Mouse (Mus musculus) urinary bladder, adult 2 months (tissue): Measurements from ENCODE around the gene Gm49321. TPM values are rescaled to one million over a fixed set of nuclear protein-coding genes. Genes with fewer than 3 reads are reported as not detected.

Experiments used
- DNase-seq: peaks from one replicate; pipeline ENCODE4 v3.0.0; 2022; ENCODE audit warnings: low spot score
- polyA plus RNA-seq: library from polyadenylated mRNA; depleted of rRNA; stranded (reverse); fragments of >200 nt; gene quantifications from 2 replicates; pipeline ENCODE4 v1.2.3, GENCODE M21; 2012; rRNA removed

The Gm49321 gene
- polyA plus RNA-seq, result not detected in 2 replicates

- no peak for DNase-seq
Measured at GRCm38 (mm10) chr12:73937353-73937752, at the start of gene Gm49321. Gene Gm49321 (plus strand): TSS chr12:73937653.

DNA sequence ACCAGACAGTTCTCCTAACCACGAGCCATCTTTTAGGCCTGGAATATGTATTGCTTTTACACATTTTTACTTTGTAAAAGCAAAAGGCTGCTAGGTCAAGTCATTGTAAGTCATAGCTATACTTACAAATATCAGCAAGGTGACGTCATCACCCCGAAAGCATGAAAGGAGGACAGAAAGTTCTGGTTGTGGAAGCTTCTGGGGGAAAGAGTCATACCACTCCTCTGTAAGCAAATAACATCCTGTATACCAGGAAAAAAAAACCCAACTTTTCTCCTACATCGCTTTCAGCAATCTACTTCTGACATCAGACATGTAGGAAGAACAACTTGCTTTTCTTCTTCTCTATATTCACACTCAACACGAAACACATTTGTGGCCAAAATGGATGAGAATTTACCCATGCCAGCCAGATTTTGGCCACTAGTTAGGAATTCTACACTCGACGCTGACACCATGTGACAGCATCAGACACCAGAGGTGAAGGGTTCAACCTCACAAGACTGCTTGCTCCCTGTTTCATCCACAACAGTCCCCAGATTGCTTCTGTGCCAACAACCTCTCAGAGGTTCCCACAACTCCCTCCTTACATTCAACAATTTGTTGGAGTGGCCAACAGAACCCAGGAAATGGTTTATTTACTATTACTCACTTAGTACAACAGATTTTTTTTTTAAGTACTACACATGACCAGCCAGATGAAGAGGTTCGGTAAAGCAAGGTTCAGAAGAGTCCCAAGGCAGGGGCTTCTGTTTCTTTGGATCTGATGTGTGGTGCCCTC, 49.3 kb upstream of the Gm49321 start:
- no peak for DNase-seq

- no peak for DNase-seq
Measured at GRCm38 (mm10) chr12:73889571-73889970, 47.9 kb upstream of the Gm49321 start.

DNA sequence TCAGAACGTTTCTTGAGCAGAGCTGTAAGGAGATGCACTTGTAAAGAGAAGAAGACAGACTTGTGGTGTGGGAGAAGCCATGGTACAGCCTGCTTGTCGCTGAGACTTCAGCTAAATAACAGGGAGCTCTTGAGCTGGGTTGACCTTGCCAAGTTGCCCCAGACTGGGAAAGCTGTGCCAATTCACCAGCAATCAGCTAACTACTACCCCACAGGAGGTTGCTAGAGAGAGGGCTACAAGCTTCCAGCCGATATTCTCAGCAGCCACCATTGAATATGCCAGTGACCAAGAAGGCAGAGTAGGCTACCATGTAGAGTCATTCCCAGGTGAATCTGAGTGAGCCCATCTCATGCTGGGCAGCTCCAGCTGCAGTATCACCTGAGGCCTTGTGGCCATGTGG, 47.4 kb upstream of the Gm49321 start:
- no peak for DNase-seq

GRCm38 (mm10) chr12:73892616-73893015, 44.8 kb upstream of the Gm49321 start:
- no peak for DNase-seq

DNA sequence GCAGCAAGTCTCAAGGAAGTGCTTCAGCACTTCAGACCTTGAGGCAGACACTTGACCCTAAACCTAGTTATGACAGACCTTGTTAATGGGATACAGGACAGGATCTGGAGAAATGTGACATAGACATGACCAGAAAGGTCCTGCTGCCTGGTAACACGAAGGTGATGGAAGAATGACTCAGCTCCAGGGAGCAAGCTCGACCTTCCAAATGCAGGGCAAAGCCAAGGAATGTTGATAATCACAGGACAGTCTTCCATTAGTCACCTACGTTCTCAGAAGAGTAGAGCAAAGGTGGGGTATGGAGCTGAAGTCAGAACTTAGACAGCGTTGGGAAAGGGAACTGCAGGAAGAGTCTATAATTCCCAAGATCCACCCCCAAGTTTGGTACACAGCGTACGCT, 42.6 kb upstream of the Gm49321 start:
- DNase-seq, result no peak

DNA sequence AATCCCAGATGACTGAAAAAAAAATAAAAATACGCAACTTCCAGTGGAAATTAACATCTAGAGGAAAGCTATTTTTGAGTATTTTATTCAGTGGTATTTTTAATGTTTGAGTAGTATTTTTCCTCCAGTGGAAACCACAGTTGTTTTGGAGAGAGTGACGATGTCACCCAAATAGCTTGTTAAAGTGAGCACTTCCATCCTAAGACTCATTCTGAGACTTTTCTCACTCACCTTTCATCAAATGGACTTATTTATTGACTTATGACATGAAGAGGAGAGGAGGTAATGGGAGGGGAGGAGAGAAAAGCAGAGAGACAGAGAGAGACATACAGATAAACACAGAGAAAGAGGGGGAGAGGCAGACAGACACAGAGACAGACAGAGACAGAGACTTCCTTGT, 41.8 kb upstream of the Gm49321 start:
- no peak for DNase-seq

- DNase-seq, result no peak
Measured at GRCm38 (mm10) chr12:73896471-73896870, 41.0 kb upstream of the Gm49321 start.

DNA sequence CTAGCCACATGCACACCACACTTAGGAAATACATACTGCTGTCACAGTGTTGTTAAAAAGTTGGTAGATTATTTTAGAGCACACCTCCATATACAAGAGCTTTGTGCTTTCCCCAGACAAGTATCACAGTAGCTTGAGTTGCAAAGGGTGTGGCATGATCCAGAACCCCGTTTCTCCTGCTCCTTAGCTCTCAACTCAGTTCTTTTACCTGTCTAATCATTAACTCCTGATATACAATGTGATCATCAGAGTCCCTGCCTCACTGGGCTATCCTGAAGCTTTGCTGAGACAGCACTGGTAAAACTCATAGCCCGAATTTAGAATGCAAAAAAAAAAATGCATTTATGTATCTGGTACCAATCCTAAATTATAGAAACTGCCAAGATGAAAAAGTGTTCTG, 39.2 kb upstream of the Gm49321 start:
- DNase-seq, result no peak

GRCm38 (mm10) chr12:73904133-73904934, 33.1 kb upstream of the Gm49321 start:
- DNase-seq, result no peak

DNA sequence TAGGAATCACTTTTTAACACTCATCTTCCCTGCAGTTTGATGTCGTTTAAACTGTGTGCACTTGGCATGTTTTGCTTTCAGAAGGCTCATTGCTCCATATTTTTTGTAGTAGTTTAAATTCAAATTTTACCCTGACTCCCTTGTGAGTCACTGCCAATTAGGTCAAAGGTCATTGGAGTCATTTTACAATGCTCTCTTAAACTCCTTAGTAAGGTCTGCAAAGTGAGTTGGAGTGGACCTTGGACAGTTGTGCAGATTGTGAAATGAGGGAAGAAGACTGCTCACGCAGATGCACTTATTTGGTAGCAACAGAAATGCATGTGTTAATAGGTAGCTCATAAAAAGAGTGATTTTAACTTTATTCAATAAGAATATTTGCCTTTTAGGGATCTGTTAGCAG, 32.4 kb upstream of the Gm49321 start:
- DNase-seq, result no peak

GRCm38 (mm10) chr12:73905555-73905954, 31.9 kb upstream of the Gm49321 start:
- DNase-seq, result no peak

DNA sequence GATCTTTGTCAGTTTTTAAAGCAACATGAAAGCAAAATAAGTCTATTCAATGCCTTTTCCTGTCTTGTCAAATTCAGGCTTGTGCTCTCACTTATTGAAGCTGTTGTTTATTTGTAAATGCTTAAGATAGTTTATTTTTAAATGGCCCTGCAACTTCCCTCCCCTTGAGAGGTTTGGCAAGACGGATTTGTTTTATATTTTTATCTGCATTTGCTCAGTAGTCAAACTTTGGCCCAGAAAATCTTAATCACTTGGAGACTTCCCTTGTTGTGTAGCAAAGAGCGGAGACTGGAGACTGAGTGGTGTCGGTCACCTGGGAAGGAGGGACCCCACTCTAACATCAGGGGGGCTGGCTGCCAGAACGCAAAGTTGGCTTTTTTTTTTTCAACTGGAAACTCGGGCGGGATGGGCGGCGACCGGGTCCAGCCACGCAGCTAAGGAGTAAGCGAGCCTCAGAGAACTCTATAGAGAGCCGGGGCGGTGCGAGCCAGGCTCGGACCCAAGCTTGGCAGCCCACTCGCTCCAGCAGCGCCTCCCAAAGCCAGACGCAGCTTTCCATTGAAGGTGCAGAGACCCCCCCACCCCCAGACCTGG, 30.3 kb upstream of the Gm49321 start:
- DNase-seq, result no peak

DNA sequence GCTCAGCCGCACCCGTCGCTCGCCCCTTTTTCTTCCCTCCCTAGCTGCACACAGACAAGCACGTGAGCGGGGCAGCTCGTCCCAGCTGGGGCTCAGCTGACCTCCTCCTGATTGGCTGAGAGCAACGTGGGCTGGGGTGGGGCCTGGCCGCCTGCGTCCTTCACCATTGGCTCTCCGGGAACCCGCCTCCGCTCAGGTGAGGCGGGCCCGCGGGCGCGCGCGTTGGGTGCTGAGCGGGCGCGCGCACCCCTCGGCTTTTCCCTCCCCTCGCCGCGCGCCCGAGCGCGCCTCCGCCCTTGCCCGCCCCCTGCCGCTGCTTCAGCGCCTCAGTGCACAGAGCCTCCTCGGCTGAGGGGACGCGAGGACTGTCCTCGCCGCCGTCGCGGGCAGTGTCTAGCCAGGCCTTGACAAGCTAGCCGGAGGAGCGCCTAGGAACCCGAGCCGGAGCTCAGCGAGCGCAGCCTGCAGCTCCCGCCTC, 29.7 kb upstream of the Gm49321 start:
- DNase-seq, result peak; percentile 93

DNA sequence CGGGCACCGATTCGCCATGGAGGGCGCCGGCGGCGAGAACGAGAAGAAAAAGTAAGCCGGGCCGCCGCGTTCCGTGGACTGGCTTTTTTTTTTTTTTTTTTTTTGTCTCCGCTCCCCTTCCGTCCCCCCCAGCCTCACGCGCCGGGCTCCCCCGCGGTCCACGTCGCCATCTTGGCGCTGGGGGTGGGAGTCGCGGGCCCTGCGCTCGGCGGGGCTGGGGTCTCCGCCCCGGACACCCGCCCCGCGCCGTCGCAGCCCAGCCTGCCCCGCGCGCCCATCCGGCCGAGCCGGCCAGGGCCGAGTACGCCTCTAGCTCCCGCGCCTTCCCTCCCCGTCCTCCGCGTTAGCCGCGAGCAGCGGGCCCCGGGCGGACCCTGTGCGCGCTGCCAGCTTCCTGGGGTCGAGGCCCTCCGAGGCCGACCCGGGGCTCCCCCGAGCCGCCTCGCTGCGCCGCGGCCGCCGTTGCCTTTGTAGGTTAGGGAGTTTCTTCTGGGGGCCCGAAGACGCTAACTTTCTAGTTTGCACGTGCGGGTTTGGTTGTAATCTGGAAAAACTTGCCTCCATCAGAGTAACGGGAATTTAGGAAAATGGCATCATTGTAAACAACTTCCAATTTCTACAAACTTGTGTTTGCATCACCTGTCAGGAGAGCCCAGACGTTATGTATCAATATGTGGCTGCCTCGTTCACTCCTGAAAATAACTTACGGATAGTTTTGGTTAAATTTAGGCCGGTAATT, 29.0 kb upstream of the Gm49321 start:
- DNase-seq, result peak; percentile 63

DNA sequence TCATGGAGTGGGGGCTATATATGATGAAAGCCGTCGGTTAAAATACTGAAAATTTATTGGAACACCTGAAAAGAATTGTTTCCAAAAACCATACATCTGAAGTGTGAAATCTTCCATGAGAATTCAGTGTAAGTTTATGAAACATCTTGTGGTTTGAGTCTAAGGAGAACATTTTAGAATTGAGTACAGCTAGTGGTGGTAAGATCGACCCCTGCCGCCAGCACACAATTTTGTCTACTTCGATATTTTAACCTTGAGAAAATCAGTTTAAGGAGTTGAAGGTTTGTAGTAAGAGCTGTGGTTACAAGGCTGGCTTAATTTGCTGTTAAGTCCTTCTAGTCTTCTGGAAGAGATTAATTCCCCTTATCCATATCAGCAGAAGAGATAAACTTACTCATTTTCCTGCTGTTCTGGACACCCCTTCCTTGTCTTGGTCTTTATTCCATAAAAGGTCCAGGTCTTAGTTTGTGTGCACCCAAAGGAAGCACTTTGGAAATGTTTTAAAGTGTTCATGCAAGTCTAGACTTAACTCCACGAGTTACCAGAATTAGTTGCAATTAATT, 28.4 kb upstream of the Gm49321 start:
- DNase-seq, result no peak

GRCm38 (mm10) chr12:73918479-73918878, 19.0 kb upstream of the Gm49321 start:
- DNase-seq, result no peak

DNA sequence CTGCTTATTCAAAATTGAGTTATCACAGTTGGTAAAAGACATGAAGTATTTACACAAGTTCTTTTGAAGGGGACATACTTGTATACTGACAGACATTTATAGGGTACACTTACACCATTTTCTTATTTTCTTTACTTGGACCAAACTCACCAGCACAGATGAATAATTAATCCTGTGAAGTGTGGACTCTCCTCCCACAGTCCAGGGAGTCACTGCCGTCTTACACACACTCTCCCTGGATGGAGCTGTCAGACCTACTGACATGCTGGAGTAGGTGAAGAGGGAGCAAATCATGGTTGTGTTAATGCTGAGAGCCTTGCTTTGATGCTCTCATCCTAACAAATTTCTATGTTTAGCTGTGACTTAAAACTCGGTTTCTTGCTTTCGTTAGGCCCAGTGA, 7.2 kb upstream of the Gm49321 start:
- DNase-seq, result no peak

GRCm38 (mm10) chr12:73931274-73931673, 6.2 kb upstream of the Gm49321 start:
- no peak for DNase-seq

DNA sequence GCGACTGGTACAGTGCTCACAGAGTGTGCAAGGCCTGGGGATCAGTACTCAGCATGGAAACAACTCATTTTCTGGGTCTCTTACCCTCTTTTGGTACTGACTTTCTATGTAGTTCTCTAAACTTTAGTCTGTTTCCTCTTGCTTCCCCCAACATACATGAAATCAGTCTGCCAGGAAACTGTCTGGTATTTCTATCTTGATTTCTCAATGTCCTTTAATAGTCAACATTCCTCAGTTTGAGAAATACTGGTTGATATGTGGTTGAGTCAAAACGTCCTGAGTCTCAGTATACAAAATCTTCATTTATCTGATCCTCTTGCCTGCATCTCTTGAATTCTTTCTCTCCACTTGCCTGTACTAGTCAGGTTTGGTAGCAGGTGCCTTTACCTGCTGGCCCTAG, 2.9 kb upstream of the Gm49321 start:
- DNase-seq, result no peak

- DNase-seq, result no peak
Measured at GRCm38 (mm10) chr12:73939542-73939941, 2.1 kb downstream of the Gm49321 start.

DNA sequence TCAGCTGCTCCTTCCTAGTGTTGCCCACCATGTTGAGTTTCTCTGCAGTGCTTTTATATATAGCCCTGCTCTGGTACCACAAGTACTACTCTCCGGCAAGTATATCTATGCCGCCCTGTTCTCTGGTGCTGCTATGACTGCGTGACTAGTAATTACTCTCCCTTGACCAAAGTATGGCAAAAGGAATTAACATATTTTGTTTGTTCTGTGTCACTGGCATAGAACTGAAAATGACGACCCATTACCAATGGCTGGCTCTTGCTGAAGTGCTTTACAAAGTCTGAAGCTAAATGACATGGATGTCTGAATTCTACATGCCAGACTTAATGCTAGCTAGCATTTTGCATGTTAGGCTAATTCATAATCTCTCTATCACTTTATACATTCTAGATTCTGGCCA, 11.0 kb downstream of the Gm49321 start:
- no peak for DNase-seq
